Mouse (Mus musculus) G1E (cell line): ENCODE data around the gene Fscn1.

Experiments used
- CTCF ChIP-seq: IDR thresholded peaks from 2 replicates; pipeline ENCODE4 v1.5.1; 2012; ENCODE audit warnings: low read depth, low read length, inconsistent platforms, mixed read lengths
- GATA2 ChIP-seq: IDR thresholded peaks from 2 replicates; pipeline ENCODE4 v1.6.1; 2012; ENCODE audit warnings: low read depth, low read length, inconsistent platforms, borderline replicate concordance

- TF ChIP-seq CTCF = no peak
- no peak for TF ChIP-seq GATA2
Observed at GRCm38 (mm10) chr5:142949580-142949979, 10.6 kb upstream of the Fscn1 start.
